Mouse (Mus musculus) G1E (cell line): ENCODE data around the gene Nosip.

Source experiments
- CTCF ChIP-seq: IDR thresholded peaks from 2 replicates; pipeline ENCODE4 v1.5.1; 2012; ENCODE audit warnings: low read depth, low read length, inconsistent platforms, mixed read lengths
- GATA1 ChIP-seq: IDR thresholded peaks from 2 replicates; pipeline ENCODE4 v1.6.1; 2012; ENCODE audit warnings: borderline replicate concordance, low read length, inconsistent platforms, mixed read lengths
- POLR2AphosphoS5 ChIP-seq: IDR thresholded peaks from 2 replicates; pipeline ENCODE4 v1.6.1; 2012; ENCODE audit warnings: low read depth, low read length, inconsistent platforms; ENCODE audit not compliant: insufficient replicate concordance
- TAL1 ChIP-seq: conservative IDR thresholded peaks from 2 replicates; pipeline ENCODE4 v1.6.1; 2012; ENCODE audit warnings: low read depth, low read length, inconsistent platforms, mixed read lengths

DNA sequence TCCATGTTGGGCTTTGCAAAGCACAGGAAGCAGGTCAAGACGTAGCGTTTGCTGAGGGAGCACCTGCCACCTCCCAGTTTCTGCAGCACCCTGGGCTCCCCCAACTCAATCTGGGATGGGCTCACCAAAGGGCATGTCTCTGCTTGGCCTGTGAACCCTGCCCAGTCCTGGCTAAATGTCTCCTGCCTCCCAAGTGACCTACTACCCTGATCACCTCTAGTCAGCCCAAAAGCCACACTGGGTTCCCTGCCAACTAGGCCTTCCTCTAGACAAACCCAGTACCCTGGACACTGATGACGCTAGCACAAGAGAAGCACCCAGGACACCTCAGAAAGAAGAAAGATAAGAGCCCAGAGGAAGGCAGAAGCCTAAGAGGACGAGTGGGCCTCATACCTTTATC is 49.4 kb upstream of the Nosip start:
- TF ChIP-seq CTCF (no peak), POLR2AphosphoS5 (no peak), TAL1 (no peak), GATA1 (no peak)
